Comparison of ENCODE assay signal across 26 mouse cellular contexts in genomic region chr5:139805924-139806323, GRCm38 (mm10). TPM values are rescaled to one million over a fixed set of nuclear protein-coding genes. Genes with fewer than 3 reads are reported as not detected.
DNase-seq lines count a peak whose midpoint lies in the region; ATAC-seq and TF ChIP-seq lines count a peak whose summit lies in the region.
"Had no signal": no experiment of that assay in that cellular context is flagged by ENCODE, and none has a peak within 500 bp of the region (broad histone marks: within the 10 kb centered on the region; RNA-seq: fewer than 3 reads in every experiment).

No protein-coding gene starts in this region.

- H3K27me3 ChIP-seq in forebrain, embryonic 11.5 days (ENCODE audit: control insufficient read depth, insufficient read depth, low read length): no peaks in the 10 kb centered on the region
- no peaks in the 10 kb centered on the region for H3K27me3 ChIP-seq in forebrain, embryonic 15.5 days
- no peaks in the 10 kb centered on the region for H3K27me3 ChIP-seq in kidney, embryonic 14.5 days (ENCODE audit: control insufficient read depth, insufficient read depth, low read length)
- peaks cover 6% of the 10 kb centered on the region; the same call in 1 of the 2 replicates for H3K27me3 ChIP-seq in erythroblast, embryonic 14.5 days (ENCODE audit: control insufficient read depth)
- no peaks in the 10 kb centered on the region for H3K27me3 ChIP-seq in liver, embryonic 15.5 days
- no peaks in the 10 kb centered on the region for H3K27me3 ChIP-seq in hindbrain, postnatal 0 days (ENCODE audit: insufficient read depth, low read length)

- no peak overlapping the region for H3K9ac ChIP-seq in forebrain, embryonic 11.5 days (ENCODE audit: low read length)
- H3K9ac ChIP-seq in forebrain, embryonic 15.5 days (replicated peaks): no peak overlapping the region
- H3K9ac ChIP-seq in kidney, embryonic 14.5 days (ENCODE audit: low read depth, low read length): no peak overlapping the region
- peak overlapping the region; percentile 74 for H3K9ac ChIP-seq in liver, embryonic 15.5 days
- H3K9ac ChIP-seq in hindbrain, postnatal 0 days (replicated peaks; ENCODE audit: low read length): no peak overlapping the region
- H3K9ac ChIP-seq: limb, embryonic 13.5 days; midbrain, embryonic 13.5 days had no signal

- no peaks in the 10 kb centered on the region for H3K36me3 ChIP-seq in forebrain, embryonic 11.5 days (ENCODE audit: control insufficient read depth, insufficient read depth, low read length)
- H3K36me3 ChIP-seq in forebrain, embryonic 15.5 days: peaks cover 4% of the 10 kb centered on the region; the same call in 1 of the 2 replicates
- peaks cover 7% of the 10 kb centered on the region; the same call in 1 of the 2 replicates for H3K36me3 ChIP-seq in kidney, embryonic 14.5 days (ENCODE audit: control insufficient read depth, insufficient read depth, low read length)
- peaks cover 96% of the 10 kb centered on the region for H3K36me3 ChIP-seq in erythroblast, embryonic 14.5 days (ENCODE audit: control insufficient read depth)
- peaks cover 42% of the 10 kb centered on the region for H3K36me3 ChIP-seq in liver, embryonic 15.5 days (replicated peaks)
- 0 out of 2 replicates have a peak, but pooled peaks cover 3% of the 10 kb centered on the region for H3K36me3 ChIP-seq in hindbrain, postnatal 0 days (ENCODE audit: insufficient read depth, low read length)

- H3K4me1 ChIP-seq in forebrain, embryonic 11.5 days (replicated peaks; ENCODE audit: control insufficient read depth, insufficient read depth, low read length): peaks cover 5% of the 10 kb centered on the region
- H3K4me1 ChIP-seq in forebrain, embryonic 15.5 days: peaks cover 8% of the 10 kb centered on the region
- peaks cover 4% of the 10 kb centered on the region; the same call in 1 of the 2 replicates for H3K4me1 ChIP-seq in kidney, embryonic 14.5 days (ENCODE audit: control insufficient read depth, insufficient read depth, low read length)
- peaks cover 95% of the 10 kb centered on the region for H3K4me1 ChIP-seq in erythroblast, embryonic 14.5 days (ENCODE audit: control insufficient read depth)
- H3K4me1 ChIP-seq in liver, embryonic 15.5 days (replicated peaks): peaks cover 73% of the 10 kb centered on the region
- H3K4me1 ChIP-seq in hindbrain, postnatal 0 days (ENCODE audit: insufficient read depth, low read length): no peaks in the 10 kb centered on the region

- H3K4me2 ChIP-seq in forebrain, embryonic 11.5 days (ENCODE audit: low read depth, low read length, severe bottlenecking): no peak overlapping the region
- no peak overlapping the region for H3K4me2 ChIP-seq in forebrain, embryonic 15.5 days (replicated peaks)
- H3K4me2 ChIP-seq in kidney, embryonic 14.5 days (replicated peaks; ENCODE audit: low read depth, low read length): no peak overlapping the region
- H3K4me2 ChIP-seq in liver, embryonic 15.5 days: peak overlapping the region; percentile 69
- no peak overlapping the region for H3K4me2 ChIP-seq in hindbrain, postnatal 0 days (ENCODE audit: low read depth, low read length)
- H3K4me2 ChIP-seq: limb, embryonic 13.5 days; midbrain, embryonic 13.5 days had no signal

- no peak for TF ChIP-seq CTCF in hindbrain, postnatal 0 days (IDR thresholded peaks at IDR 0.05; ENCODE audit: low read depth)

- ATAC-seq in forebrain, embryonic 11.5 days (replicated peaks; ENCODE audit: low FRiP score): no peak
- ATAC-seq in forebrain, embryonic 15.5 days (replicated peaks): no peak
- ATAC-seq in kidney, embryonic 14.5 days (ENCODE audit: low FRiP score, low TSS enrichment): no peak
- peak; percentile 3; the same call in 1 of the 2 replicates for ATAC-seq in liver, embryonic 15.5 days (ENCODE audit: insufficient read depth)
- ATAC-seq in hindbrain, postnatal 0 days: no peak
- ATAC-seq: hindbrain, embryonic 16.5 days; midbrain, embryonic 13.5 days had no signal

- peak; percentile 49 for DNase-seq in forebrain, embryonic 11.5 days (ENCODE audit: low spot score)
- peak; percentile 5 for DNase-seq in kidney, adult 11 months
- no peak for DNase-seq in hindbrain, postnatal 0 days (ENCODE audit: low spot score)
- no peak for DNase-seq in gastrocnemius, postnatal 36 days
- DNase-seq: adrenal gland, adult 2 months; cerebellum, adult 18-20 months; gastrocnemius, postnatal 25 days; kidney, adult 8-10 months; kidney, postnatal 36 days; layer of hippocampus, adult 9-11 months; right cerebral cortex, adult 18-20 months; thymus, postnatal 4 days had no signal

- intact Hi-C loops in gastrocnemius, postnatal 36 days (cut with DNase I): no loop called here

- no peaks in the 10 kb centered on the region for H3K9me3 ChIP-seq in forebrain, embryonic 11.5 days (ENCODE audit: control insufficient read depth, low read length)
- H3K9me3 ChIP-seq in forebrain, embryonic 15.5 days: no peaks in the 10 kb centered on the region
- no peaks in the 10 kb centered on the region for H3K9me3 ChIP-seq in kidney, embryonic 14.5 days (ENCODE audit: control insufficient read depth, low read length)
- H3K9me3 ChIP-seq in erythroblast, embryonic 14.5 days (ENCODE audit: control insufficient read depth, low read length): peaks cover 32% of the 10 kb centered on the region
- H3K9me3 ChIP-seq in liver, embryonic 15.5 days (replicated peaks): no peaks in the 10 kb centered on the region; the same call in 1 of the 2 replicates
- no peaks in the 10 kb centered on the region for H3K9me3 ChIP-seq in hindbrain, postnatal 0 days (ENCODE audit: low read length)
- H3K9me3 ChIP-seq: limb, embryonic 13.5 days; midbrain, embryonic 13.5 days had no signal

- no peak overlapping the region for H3K27ac ChIP-seq in forebrain, embryonic 11.5 days (ENCODE audit: low read depth, low read length)
- H3K27ac ChIP-seq in forebrain, embryonic 15.5 days (replicated peaks): no peak overlapping the region
- no peak overlapping the region for H3K27ac ChIP-seq in kidney, embryonic 14.5 days (ENCODE audit: low read depth, low read length)
- peak overlapping the region; percentile 100 for H3K27ac ChIP-seq in liver, embryonic 15.5 days (replicated peaks)
- H3K27ac ChIP-seq in hindbrain, postnatal 0 days: no peak overlapping the region
- H3K27ac ChIP-seq: limb, embryonic 13.5 days; midbrain, embryonic 13.5 days had no signal

- H3K4me3 ChIP-seq in forebrain, embryonic 11.5 days (ENCODE audit: low read depth, low read length): no peak overlapping the region
- no peak overlapping the region for H3K4me3 ChIP-seq in forebrain, embryonic 15.5 days
- H3K4me3 ChIP-seq in kidney, embryonic 14.5 days (ENCODE audit: low read length): no peak overlapping the region
- peak overlapping the region; percentile 60 for H3K4me3 ChIP-seq in erythroblast, embryonic 14.5 days (replicated peaks)
- 0 out of 2 replicates have a peak overlapping the region, but pooled peaks have one; percentile 9 for H3K4me3 ChIP-seq in liver, embryonic 15.5 days (replicated peaks)
- H3K4me3 ChIP-seq in hindbrain, postnatal 0 days (ENCODE audit: low read length): no peak overlapping the region
- H3K4me3 ChIP-seq: limb, embryonic 13.5 days; midbrain, embryonic 13.5 days; myocyte had no signal

- 91% methylated on average over 8 of the region's 8 CpGs for WGBS in forebrain, embryonic 11.5 days
- WGBS in forebrain, embryonic 15.5 days: 93% methylated on average over 8 of the region's 8 CpGs
- 89% methylated on average over 8 of the region's 8 CpGs for WGBS in kidney, embryonic 14.5 days
- 78% methylated on average over 8 of the region's 8 CpGs for WGBS in liver, embryonic 15.5 days (ENCODE audit: insufficient replicate concordance)
- 88% methylated on average over 8 of the region's 8 CpGs for WGBS in hindbrain, postnatal 0 days

RNA-seq across cellular contexts. Expression of gene Tmem184a, which starts 13.8 kb away (rescaled TPM):
- 1.1 TPM in 2 replicates for polyA plus RNA-seq in forebrain, embryonic 11.5 days (2014; fragmentation: Nextera tagmentation; extraction: Ambion mirVana)
- 0.06 and 0.08 TPM in 2 replicates for polyA plus RNA-seq in forebrain, embryonic 15.5 days (2015; fragmentation: Nextera tagmentation; extraction: Ambion mirVana)
- polyA plus RNA-seq in kidney, embryonic 14.5 days (2014; fragmentation: Nextera tagmentation; extraction: Ambion mirVana): 3.7 and 4.9 TPM in 2 replicates
- polyA plus RNA-seq in erythroblast, embryonic 14.5 days (2012): 36.6 and 77.7 TPM in 2 replicates
- 0.68 and 1.2 TPM in 2 replicates for polyA plus RNA-seq in liver, embryonic 15.5 days (2015; fragmentation: Nextera tagmentation; extraction: Ambion mirVana)
- total RNA-seq in hindbrain, postnatal 0 days (2014; rRNA removed): 0.04 and 0.31 TPM in 2 replicates
- polyA plus RNA-seq in hindbrain, postnatal 0 days (2015; fragmentation: Nextera tagmentation; extraction: Ambion mirVana): 0.06 and 0.08 TPM in 2 replicates
- total RNA-seq in gastrocnemius, postnatal 36 days (2021): 1 to 10 TPM in 1 of 2 experiments, under 1 TPM in 1; 0.96 to 1.4 TPM
- total RNA-seq: neutrophil, adult 5-6 weeks had no signal

RNA-seq across cellular contexts. Expression of gene Mafk, which starts 14.6 kb away (rescaled TPM):
- polyA plus RNA-seq in forebrain, embryonic 11.5 days (2014; fragmentation: Nextera tagmentation; extraction: Ambion mirVana): 7.5 and 8.3 TPM in 2 replicates
- 18.7 and 20.6 TPM in 2 replicates for polyA plus RNA-seq in forebrain, embryonic 15.5 days (2015; fragmentation: Nextera tagmentation; extraction: Ambion mirVana)
- 2.5 and 5.3 TPM in 2 replicates for polyA plus RNA-seq in kidney, embryonic 14.5 days (2014; fragmentation: Nextera tagmentation; extraction: Ambion mirVana)
- 20.0 and 22.5 TPM in 2 replicates for polyA plus RNA-seq in erythroblast, embryonic 14.5 days (2012)
- polyA plus RNA-seq in liver, embryonic 15.5 days (2015; fragmentation: Nextera tagmentation; extraction: Ambion mirVana): 44.5 and 50.0 TPM in 2 replicates
- 12.9 and 13.1 TPM in 2 replicates for total RNA-seq in hindbrain, postnatal 0 days (2014; rRNA removed)
- polyA plus RNA-seq in hindbrain, postnatal 0 days (2015; fragmentation: Nextera tagmentation; extraction: Ambion mirVana): 6.5 and 7.0 TPM in 2 replicates
- 10 to 100 TPM; 16.6 to 21.4 TPM for total RNA-seq in gastrocnemius, postnatal 36 days (2021)

RNA-seq across cellular contexts. Expression of gene Gm26938, which starts 20.3 kb away (rescaled TPM):
- polyA plus RNA-seq in forebrain, embryonic 11.5 days (2014; fragmentation: Nextera tagmentation; extraction: Ambion mirVana): 0.27 TPM in 1 of 2 replicates, not detected in the other
- polyA plus RNA-seq in forebrain, embryonic 15.5 days (2015; fragmentation: Nextera tagmentation; extraction: Ambion mirVana): not detected in 2 replicates
- polyA plus RNA-seq in kidney, embryonic 14.5 days (2014; fragmentation: Nextera tagmentation; extraction: Ambion mirVana): not detected in 2 replicates
- not detected in 2 replicates for polyA plus RNA-seq in erythroblast, embryonic 14.5 days (2012)
- polyA plus RNA-seq in liver, embryonic 15.5 days (2015; fragmentation: Nextera tagmentation; extraction: Ambion mirVana): not detected in 2 replicates
- total RNA-seq in hindbrain, postnatal 0 days (2014; rRNA removed): not detected in 2 replicates
- not detected in 2 replicates for polyA plus RNA-seq in hindbrain, postnatal 0 days (2015; fragmentation: Nextera tagmentation; extraction: Ambion mirVana)
- total RNA-seq in gastrocnemius, postnatal 36 days (2021): not detected
- total RNA-seq: adrenal gland, adult 2 months; common myeloid progenitor, adult 5-6 weeks; gastrocnemius, postnatal 25 days; neutrophil, adult 5-6 weeks had no signal
- polyA plus RNA-seq: adrenal gland, adult 2 months; embryonic facial prominence, embryonic 11.5 days; heart, embryonic 14.5 days; hindbrain, embryonic 16.5 days; limb, embryonic 13.5 days; lung, embryonic 16.5 days; midbrain, embryonic 13.5 days; myocyte; testis, adult 2 months had no signal

RNA-seq across cellular contexts. Expression of gene Psmg3, which starts 20.8 kb away (rescaled TPM):
- polyA plus RNA-seq in forebrain, embryonic 11.5 days (2014; fragmentation: Nextera tagmentation; extraction: Ambion mirVana): 75.4 and 76.3 TPM in 2 replicates
- 84.5 and 89.6 TPM in 2 replicates for polyA plus RNA-seq in forebrain, embryonic 15.5 days (2015; fragmentation: Nextera tagmentation; extraction: Ambion mirVana)
- polyA plus RNA-seq in kidney, embryonic 14.5 days (2014; fragmentation: Nextera tagmentation; extraction: Ambion mirVana): 82.4 and 87.9 TPM in 2 replicates
- 2.7 TPM in 2 replicates for polyA plus RNA-seq in erythroblast, embryonic 14.5 days (2012)
- polyA plus RNA-seq in liver, embryonic 15.5 days (2015; fragmentation: Nextera tagmentation; extraction: Ambion mirVana): 41.4 and 42.3 TPM in 2 replicates
- total RNA-seq in hindbrain, postnatal 0 days (2014; rRNA removed): 23.6 and 26.1 TPM in 2 replicates
- polyA plus RNA-seq in hindbrain, postnatal 0 days (2015; fragmentation: Nextera tagmentation; extraction: Ambion mirVana): 59.0 and 60.6 TPM in 2 replicates
- 1 to 10 TPM; 6.7 to 8.7 TPM for total RNA-seq in gastrocnemius, postnatal 36 days (2021)

RNA-seq across cellular contexts. Expression of gene Ints1, which starts 30.4 kb away (rescaled TPM):
- 40.5 and 42.0 TPM in 2 replicates for polyA plus RNA-seq in forebrain, embryonic 11.5 days (2014; fragmentation: Nextera tagmentation; extraction: Ambion mirVana)
- 27.1 and 31.1 TPM in 2 replicates for polyA plus RNA-seq in forebrain, embryonic 15.5 days (2015; fragmentation: Nextera tagmentation; extraction: Ambion mirVana)
- polyA plus RNA-seq in kidney, embryonic 14.5 days (2014; fragmentation: Nextera tagmentation; extraction: Ambion mirVana): 32.2 and 40.7 TPM in 2 replicates
- 12.9 and 18.1 TPM in 2 replicates for polyA plus RNA-seq in erythroblast, embryonic 14.5 days (2012)
- 11.8 and 12.5 TPM in 2 replicates for polyA plus RNA-seq in liver, embryonic 15.5 days (2015; fragmentation: Nextera tagmentation; extraction: Ambion mirVana)
- total RNA-seq in hindbrain, postnatal 0 days (2014; rRNA removed): 126 and 158 TPM in 2 replicates
- 23.2 and 24.3 TPM in 2 replicates for polyA plus RNA-seq in hindbrain, postnatal 0 days (2015; fragmentation: Nextera tagmentation; extraction: Ambion mirVana)
- 10 to 100 TPM; 27.4 to 31.2 TPM for total RNA-seq in gastrocnemius, postnatal 36 days (2021)

Comparison
In these comparisons a context has a peak if more than half of its experiments do, and no peak if none do; other contexts are left out.
1. DNase-seq: peak in forebrain, embryonic 11.5 days (single experiment) and kidney, adult 11 months (single experiment); none in hindbrain, postnatal 0 days (single experiment) and gastrocnemius, postnatal 36 days (0 of 2).
2. H3K4me3 ChIP-seq: peak in erythroblast, embryonic 14.5 days (single experiment) and liver, embryonic 15.5 days (single experiment); none in forebrain, embryonic 11.5 days (single experiment), forebrain, embryonic 15.5 days (single experiment), kidney, embryonic 14.5 days (single experiment) and hindbrain, postnatal 0 days (single experiment).